Mouse (Mus musculus) inflammation-experienced regulatory T-cells, adult 6 months (primary cell): ENCODE results near the gene Setd1a. TPM values are rescaled to one million over a fixed set of nuclear protein-coding genes. Genes with fewer than 3 reads are reported as not detected.

Experiments used
- ATAC-seq: one replicate; pipeline ENCODE4 v1.8.0; 2017
- polyA plus RNA-seq, 3 experiments: library from polyadenylated mRNA; unstranded; fragments of 100-300 nt; shearing (Covaris generic); gene quantifications; one replicate each; pipeline ENCODE4 v1.2.1; 2017

Setd1a gene
- polyA plus RNA-seq, 3 experiments from 2014 or later: 3.9 to 7.9 (median 6.8) TPM

DNA sequence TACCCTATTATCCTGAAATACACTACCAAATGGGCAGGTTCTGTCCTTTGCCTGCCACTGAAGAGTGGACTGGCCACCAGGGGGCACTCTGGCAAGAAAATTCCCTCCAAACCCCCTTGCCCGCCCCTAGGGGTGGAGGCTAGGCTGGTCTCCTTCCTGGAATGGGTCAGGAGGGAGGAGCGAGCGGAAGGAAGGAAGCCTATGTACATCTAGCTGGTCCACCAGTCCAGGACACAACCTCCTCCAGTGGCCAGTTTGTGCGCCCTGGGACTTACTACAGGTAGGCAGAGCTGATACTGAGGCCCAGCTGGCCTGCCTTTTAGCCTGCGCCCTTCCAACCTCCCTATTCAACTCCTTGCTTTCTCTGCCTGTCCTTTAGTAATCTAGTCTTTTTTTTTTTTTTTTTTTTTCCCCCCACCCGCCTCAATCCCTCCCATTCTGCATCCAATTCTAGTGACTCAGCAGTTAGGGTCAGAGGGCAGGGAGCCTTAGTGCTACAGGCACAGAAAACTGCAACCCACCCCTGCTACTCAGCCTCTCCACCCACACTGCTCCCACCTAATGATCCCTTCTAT, 24.1 kb downstream of the Setd1a start, which contains the start of gene Hsd3b7:
Gene Hsd3b7 (plus strand): TSS at position 170 of the 575 bp plus-strand sequence.
- peak; percentile 64 for ATAC-seq

DNA sequence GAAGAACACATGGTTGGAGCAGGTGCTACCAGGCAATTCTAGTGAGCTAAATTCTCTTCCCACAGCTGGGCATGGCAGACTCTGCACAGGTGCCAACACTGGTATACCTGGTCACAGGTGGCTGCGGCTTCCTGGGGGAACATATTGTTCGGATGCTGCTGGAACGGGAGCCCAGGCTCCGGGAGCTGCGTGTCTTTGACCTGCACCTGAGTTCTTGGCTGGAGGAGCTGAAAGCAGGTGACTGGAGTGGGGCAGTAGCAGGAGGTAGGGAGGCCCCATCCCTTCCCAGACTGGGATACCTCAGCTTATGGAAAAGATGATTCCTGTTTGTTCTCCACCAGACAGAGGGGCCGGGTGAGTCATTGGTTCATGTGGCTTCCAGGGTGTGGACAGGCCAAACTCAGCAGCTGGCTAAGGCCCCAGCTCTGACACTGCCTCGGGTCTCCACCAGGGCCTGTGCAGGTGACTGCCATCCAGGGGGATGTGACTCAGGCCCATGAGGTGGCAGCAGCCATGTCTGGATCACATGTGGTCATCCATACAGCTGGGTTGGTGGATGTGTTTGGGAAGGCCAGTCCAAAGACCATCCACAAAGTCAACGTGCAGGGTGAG, 24.6 kb downstream of the Setd1a start:
- ATAC-seq: no peak

DNA sequence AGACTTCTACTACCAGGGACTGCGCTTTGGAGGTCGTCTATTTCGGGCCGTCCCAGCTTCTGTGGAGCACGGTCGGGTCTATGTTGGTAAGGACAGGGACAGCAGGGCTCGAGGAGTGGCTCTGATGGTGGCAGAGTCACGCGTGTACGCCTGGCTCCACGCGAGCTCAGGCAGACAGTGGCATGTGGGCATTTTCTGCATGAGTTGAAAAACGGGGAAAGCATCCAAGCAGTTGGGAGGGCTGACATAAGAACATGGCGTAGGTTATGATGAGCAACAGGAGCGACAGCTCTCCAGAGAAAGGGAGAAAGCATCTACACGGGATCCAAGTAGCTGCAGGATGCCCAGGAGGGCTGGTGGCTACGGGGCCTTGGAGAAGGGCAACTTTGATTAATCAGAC, 25.8 kb downstream of the Setd1a start:
- ATAC-seq: no peak

DNA sequence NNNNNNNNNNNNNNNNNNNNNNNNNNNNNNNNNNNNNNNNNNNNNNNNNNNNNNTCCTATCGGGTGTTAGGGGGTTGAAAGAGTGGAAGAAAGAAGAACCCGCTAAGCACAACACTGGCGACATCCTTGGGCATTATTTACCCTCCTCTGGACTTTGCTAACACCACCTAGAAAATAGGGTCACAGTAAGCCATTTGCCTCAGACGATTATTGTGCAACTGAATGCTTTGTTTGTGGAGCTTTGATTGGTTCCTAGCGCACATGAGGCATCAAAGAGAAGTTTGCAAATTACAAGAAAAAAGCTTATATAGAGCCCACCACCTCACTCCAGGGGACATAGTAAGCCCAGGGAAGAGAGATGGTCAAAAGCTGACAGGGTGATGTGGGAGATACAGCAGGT, 32.4 kb downstream of the Setd1a start:
- no peak for ATAC-seq

DNA sequence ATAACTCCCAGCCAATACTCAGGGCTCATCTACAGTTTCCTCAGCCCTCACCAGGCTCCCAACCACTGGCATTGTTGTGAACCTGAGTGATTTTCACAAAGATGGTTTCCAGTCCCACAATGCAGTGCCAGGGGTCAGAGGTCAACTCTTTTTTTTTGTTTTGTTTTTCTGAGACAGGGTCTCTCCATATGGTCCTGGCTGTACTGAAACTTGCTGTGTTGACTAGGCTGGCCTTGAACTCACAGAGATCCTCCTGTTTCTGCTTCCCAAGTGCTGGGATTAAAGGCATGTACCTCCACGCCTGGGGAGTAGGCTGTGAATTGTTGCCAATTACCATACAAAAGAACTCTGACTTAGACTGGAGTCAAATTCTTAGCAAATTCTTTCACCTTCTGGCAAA, 33.4 kb downstream of the Setd1a start:
- ATAC-seq: no peak

DNA sequence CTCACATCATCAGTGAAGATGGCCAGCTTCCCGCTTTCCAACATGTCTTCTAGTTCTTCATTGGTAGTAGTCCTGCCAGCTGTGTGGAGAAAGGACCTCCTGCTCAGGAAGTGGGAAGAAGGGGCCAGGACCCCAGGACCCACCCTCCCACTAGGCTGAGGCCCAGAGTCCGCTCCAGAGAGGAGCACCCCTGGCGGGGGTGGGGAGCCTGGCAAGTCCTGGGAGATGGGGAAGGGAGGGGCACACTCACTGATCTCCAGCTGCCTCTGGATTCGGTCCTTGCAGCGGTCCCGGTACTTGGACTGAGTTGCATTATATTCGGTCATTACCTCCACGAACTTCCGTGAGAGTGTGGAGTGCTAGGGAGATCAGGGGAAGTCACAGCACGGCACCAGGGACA, 34.2 kb downstream of the Setd1a start:
- ATAC-seq: no peak

DNA sequence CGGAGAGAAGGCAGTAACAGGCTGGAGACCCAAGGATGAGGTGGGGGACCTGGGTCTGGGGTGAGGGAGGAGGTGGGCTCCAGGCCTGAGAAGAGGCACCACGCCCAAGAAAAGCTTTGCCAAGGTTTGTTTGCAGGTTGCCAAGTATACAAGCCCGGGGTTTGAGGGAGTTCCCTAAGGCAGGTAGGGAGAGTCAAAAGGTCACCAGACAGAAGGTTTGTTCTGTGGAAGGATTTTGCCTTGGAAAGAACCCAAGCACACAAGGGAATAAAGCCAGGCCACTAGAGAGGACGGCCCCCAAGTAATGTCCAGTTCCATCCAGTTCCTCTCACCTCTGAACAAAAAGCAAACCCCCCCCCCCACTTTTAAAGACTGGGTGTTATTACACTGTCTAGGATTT, 34.8 kb downstream of the Setd1a start:
- no peak for ATAC-seq

DNA sequence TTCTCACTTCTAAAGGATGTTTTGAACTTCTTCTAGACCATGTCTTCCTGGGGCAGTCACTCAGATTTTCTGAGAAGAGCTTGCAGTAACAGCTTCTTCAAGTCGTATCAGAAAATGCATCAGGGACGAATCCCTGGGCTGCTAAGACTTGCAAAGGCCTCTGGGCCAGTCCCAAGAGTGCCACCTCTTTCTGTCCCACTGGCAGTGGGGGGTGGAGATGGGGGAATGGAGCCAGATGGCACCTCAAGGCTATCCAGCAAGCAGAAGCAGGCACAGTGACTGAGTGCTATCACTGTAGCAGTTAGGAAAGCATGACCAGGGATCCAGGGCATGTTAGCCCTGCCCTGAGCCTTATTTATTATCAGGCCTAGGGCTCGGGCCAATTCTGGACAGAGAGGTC, 35.8 kb downstream of the Setd1a start:
- no peak for ATAC-seq

DNA sequence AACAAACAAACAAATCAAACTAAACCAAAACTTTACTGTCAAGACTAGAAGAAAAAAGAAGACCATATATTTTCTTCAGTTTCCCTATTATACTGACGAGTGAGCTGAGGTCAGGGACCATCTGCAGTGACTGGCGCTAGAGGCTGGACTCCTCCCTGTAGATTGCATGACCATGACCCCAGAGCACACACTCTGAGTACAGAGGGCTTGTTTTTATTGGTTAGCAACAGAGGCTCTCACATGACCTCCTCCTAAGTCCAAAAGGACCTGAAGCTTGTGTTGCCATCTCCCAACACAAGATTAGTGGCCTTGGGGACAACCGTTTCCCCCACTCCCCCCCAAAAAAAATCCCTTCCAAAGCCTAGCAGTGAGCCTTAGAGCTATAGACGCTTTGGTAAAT, 37.4 kb downstream of the Setd1a start:
- ATAC-seq: no peak

DNA sequence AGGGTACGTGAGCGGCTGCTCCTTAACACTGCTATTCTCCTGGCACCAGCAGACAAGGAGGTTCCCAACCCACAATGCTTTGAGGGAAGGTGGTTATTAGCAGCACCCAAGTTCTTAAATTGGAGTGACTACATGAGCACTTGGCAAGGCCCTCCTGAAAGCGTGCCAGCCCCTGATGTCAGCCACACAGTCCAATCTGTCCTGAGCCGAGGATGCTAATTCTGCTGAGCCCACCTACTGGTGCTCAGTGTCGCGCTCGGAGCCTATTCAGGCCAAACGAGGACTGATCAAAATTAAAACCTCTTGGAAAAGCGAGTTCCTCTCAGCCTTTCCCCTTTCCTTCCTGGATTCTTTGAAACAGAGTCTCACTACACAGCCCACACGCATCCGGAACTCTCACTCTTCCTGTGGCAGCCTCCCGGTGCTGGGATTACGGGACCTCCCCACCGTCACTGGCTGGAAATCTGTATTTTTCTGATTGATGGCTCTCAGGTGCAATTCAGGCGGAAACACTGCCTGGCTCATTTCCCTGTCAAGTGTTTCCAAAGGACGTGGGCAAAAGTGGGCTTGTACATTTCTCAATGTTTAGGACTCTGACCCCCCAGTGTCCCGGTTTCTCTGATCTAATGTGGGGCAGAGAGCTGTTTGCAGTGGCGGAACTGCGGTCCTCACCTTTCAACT, 37.9 kb downstream of the Setd1a start:
- ATAC-seq: no peak

DNA sequence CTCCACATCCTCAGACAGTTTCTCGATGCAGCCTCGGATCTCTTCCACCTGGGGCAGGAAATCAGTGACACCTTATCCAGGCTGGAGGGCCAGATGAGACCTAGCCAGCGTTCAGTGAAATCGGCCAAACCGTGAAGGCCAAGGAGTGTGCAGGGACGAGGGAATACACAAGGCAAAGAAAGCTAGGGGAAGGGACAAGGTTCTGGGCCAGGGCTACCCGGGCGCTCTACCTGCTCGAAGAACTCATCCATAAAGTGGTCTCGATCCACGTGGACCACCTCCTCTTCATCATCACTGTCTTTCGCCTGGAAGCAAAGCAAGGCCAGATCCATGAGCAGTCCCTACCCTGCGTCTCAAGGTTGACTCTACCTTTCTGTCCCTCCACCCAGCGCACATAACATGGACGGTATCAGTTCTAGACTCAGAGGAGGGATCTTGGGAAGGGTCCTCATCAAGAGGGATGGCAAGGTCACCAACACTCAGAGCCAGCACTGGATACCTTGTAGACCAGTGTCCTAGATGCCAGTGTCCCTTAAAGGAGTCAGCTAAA, 38.7 kb downstream of the Setd1a start:
- no peak for ATAC-seq

DNA sequence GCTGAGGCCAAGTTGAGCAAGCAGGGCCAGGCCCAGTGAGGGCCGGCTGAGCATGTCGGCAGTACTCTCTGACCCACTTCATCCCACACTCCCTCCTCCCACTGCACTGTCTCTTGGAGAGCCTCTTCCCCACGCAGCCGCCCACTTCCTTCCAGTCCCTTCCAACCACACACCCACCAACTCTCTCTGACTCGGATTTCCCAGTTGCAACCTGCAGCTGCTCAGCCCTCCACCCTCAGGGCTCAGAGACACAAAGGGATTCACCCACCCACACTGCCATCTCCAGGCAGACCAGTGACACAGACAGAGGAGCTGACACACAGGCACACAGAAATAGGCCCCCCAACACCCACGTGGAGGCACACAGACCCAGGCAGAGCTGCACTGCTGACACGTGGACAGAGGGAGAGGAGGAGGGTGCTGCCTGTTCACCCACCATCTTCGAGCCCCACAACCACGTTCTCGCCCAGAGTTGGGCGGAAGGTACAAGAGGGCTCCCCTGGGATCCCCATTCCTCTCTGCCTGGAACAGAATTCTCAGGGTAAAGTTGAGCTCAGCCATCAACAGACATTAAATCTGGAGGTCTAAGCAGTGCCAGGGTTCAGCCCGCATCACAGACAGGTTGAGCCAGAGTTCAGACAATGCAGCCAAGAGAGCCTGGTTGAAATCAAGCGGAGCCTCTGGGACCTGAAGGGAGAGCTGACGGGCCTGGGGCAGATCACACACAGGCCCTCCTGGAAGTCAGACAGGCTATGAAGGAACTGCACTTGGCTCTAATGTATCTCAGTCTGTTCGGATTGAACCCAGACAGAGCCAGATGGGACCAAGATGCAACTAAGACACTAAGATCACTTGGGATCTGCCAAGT, 39.7 kb downstream of the Setd1a start:
- ATAC-seq: no peak

DNA sequence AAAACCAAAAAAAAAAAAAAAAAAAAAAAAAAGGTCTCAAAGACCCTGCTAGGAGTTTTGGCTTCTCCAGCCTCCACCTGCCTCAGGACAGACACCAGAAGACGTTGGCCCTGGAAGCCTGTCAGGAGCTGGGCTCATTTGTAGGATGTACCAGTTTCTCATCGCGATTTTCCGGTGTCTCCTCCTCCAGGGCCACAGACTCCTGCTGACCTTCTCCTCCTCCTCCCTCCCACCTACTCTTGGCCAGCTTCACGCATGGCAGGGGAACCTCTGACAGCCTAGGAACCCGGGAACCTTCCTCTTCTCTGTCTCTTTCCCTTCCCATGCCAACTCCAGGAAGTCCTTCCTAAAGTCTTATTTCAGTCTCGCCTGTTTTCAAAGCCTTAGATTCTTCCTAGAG, 40.6 kb downstream of the Setd1a start:
- ATAC-seq: no peak

DNA sequence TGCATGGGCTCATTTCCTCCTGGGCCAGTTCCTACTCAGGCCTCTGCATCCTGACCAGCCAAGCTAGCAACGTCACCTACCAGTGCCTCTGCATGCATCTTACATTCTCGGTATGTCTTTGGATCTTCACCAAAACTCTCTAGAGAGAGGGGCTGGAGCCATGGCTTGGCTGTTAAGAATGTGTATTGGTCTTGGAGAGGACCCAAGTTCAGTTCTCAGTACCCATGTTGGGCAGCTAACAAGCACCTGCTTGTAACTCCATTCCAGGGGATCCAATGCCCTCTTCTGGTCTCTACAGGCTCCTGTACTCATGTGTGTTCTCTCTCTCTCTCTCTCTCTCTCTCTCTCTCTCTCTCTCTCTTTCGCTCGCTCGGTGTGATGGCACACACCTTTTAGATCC, 41.3 kb downstream of the Setd1a start:
- no peak for ATAC-seq

DNA sequence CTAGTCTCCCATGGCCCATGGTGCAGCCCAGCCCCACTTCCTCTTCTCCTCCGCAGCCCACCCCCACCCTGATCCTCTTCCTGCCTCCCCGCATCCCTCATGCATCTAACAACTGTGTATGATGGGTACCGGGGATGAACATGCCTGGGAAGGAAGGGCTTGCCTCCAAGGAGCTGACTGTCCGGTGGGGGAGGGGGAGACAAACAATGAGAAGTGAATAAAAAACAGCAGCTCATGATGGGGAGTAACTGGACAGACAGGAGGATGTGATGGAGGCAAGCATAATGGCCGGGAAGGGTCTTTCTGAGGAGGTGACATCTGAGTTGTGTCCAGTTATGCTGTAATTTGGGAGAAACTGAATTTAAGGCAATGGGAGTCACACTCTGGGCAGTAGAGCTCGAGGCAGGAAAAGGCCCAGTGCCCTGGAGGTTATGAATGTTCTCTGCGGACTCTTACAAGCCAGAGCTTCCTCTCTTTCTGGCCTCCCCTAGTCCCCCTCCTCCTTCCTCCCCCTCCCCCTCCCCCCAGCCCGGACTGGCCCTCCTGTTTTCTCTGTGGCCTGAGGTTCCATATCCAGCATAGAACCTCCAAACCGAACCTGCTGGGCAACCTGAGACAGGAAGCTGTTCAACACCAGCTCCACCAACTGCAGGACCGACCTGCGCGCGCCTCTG, 44.5 kb downstream of the Setd1a start:
- no peak for ATAC-seq

DNA sequence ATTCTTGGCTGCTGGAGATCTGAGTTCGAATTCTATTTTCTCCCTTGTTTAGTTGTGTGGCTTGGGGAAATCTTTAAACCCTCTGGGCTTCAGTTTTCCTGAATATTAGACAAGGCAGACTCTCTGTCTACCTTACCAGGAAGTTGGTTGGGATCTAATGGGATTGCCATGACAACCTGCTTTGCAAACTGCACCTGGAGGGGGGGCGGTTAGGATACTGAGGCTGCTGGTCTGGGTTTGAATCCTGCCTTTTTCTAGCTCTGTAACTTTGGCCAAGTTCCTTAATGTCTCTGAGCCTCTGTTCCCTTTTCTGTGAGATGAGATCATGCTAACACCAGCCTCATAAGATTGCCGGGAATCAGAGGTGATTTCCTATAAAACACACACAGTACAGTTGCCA, 46.0 kb downstream of the Setd1a start:
- no peak for ATAC-seq

DNA sequence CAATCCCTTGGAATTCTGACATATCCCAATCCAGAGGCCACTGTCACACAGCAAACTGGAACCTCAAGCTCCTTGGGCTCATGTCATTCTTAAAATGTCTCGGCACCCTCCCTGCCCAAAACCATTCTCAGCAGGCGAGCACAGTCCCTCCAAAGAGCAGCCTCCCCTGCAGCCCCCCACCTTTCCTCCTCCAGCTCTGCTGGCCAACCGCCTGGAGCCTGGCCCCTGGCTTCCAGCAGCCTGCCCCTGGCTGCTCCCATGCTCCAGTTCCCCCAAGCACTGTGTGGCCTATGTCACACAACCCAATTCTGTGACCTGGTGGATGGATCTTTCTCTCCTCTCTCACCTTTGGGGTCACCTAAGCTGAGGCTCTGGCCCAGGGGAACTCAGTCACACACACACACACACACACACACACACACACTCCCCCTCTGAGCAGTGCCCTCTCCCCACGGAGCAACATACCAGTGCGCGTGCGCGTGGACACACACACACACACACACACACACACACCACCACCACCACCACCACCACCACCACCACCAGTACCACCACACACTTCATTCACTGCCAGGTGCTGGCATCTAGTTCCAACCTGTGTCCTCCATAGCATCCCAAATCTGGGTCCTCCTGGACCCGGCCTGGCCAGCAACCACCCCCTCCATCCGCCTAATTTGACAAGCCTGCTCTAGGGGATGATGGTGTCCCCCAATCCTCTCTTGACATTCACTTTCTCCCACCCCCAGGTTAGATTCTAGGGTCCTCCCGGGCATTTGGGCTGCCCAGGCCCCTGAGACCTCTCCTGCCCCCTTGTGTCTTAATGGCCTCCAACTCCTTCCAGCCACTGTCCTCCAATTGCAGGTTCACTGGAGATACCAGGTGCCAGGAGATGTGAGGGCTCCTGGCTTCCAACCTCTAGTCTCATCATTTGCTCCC, 47.0 kb downstream of the Setd1a start:
- ATAC-seq: no peak

DNA sequence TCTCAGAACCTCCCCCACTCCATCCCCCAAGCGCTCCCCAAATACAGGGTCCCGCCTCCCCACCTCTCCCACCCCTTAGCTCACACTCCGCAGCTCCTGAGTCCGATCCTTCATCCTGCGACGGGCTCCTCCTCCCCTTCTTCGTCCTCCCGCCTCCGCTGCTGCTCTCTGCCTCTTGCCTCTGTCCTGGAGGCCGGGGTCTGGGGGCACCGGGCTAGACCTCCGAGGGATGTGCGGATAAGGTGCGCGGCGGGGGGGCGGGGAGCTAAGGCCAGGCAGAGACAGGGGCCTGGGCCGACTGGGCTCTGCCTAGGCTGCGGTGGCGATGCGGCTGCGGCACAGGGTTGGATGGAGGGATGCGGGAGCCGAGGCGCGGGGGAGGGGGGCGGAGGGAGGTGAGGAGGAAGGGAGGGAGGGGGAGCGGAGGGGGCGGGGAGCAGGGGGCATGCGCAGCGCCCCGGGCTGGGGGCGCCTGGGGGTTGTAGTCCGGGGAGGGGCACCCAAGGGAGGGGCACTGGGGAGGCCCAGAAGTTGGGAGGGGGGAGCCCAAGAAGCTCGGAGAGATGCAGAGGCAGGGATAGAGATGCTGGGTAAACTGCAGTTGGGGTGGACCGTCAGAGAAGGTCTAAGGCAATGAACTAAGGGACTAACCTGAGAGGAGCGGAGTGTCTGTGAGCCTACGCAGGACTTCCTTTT, 47.9 kb downstream of the Setd1a start, which contains the start of the genes Stx4a and Stx1b:
Gene Stx4a (plus strand): TSS at position 119 of the 696 bp plus-strand sequence.
Gene Stx1b (minus strand): TSS at position 374 of the 696 bp plus-strand sequence.
- ATAC-seq: no peak

DNA sequence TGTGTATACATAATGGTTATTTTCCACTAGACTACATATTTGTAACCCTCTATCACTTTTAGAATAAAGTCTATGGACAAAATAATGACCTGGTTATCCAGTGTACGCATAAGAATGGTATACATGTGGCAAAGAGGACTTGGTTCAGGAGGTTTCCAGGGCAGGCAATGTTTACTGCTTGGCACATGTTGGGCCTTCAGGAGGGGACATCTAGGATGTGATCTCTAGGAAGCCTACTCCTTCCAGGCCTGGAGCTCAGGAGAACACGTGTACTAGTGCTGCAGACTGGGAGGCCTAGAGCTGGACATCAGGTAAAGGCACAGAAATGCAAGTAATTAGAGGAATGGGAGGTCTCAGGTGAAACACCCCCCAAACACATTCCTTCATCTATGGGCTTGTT, 59.1 kb downstream of the Setd1a start:
- ATAC-seq: no peak

DNA sequence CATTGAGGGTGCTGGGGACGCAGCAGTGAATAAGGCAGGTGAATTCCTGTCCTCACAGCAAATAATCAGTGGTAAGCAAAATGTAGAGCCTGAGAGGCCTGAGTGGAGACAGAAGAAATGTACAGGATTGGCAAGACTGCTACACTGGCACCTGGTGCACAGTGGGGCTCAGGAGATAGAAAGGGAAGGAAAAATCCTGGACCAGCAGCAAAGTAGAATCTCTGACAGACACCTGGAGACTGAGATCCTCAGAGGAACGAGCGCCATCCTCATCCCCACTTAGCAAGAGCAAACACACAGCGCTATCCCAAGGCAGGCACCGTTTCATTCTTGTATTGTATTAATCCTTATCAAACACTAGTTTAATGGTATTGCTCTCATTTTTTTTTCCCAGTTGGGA, 61.0 kb downstream of the Setd1a start:
- no peak for ATAC-seq
